Mouse (Mus musculus): Measurements from ENCODE around the gene Rftn1.

Gene Rftn1

GRCm38 (mm10) chr17:50068681-50069138 is 121.8 kb downstream of the Rftn1 start:
- DNase-seq (ENCODE audit: extremely low read depth, low read depth, low spot score) = no peak

GRCm38 (mm10) chr17:50067774-50068680 is 122.4 kb downstream of the Rftn1 start:
- no peak for DNase-seq (ENCODE audit: extremely low read depth, low read depth, low spot score)

- DNase-seq (ENCODE audit: extremely low read depth, low read depth, low spot score) = no peak
Observed at GRCm38 (mm10) chr17:50066822-50067713, 123.4 kb downstream of the Rftn1 start.

GRCm38 (mm10) chr17:50063832-50064627 is 126.4 kb downstream of the Rftn1 start:
- no peak for DNase-seq (ENCODE audit: extremely low read depth, low read depth, low spot score)

GRCm38 (mm10) chr17:50062649-50063048 is 127.8 kb downstream of the Rftn1 start:
- DNase-seq (ENCODE audit: extremely low read depth, low read depth, low spot score) = no peak

- no peak for DNase-seq (ENCODE audit: extremely low read depth, low read depth, low spot score)
Observed at GRCm38 (mm10) chr17:50061446-50061845, 129.0 kb downstream of the Rftn1 start.

GRCm38 (mm10) chr17:50060220-50060619 is 130.3 kb downstream of the Rftn1 start:
- DNase-seq (ENCODE audit: extremely low read depth, low read depth, low spot score) = no peak

GRCm38 (mm10) chr17:50059417-50059816 is 131.1 kb downstream of the Rftn1 start:
- no peak for DNase-seq (ENCODE audit: extremely low read depth, low read depth, low spot score)

GRCm38 (mm10) chr17:50055154-50055756 is 135.2 kb downstream of the Rftn1 start:
- no peak for DNase-seq (ENCODE audit: extremely low read depth, low read depth, low spot score)

- DNase-seq (ENCODE audit: extremely low read depth, low read depth, low spot score) = no peak
Observed at GRCm38 (mm10) chr17:50054586-50054985, 135.9 kb downstream of the Rftn1 start.

- no peak for DNase-seq (ENCODE audit: extremely low read depth, low read depth, low spot score)
Observed at GRCm38 (mm10) chr17:50053961-50054360, 136.5 kb downstream of the Rftn1 start.

- no peak for DNase-seq (ENCODE audit: extremely low read depth, low read depth, low spot score)
Observed at GRCm38 (mm10) chr17:50052741-50053468, 137.6 kb downstream of the Rftn1 start.

GRCm38 (mm10) chr17:50050456-50050855 is 140.0 kb downstream of the Rftn1 start:
- DNase-seq (ENCODE audit: extremely low read depth, low read depth, low spot score) = no peak

- no peak for DNase-seq (ENCODE audit: extremely low read depth, low read depth, low spot score)
Observed at GRCm38 (mm10) chr17:50048209-50048608, 142.3 kb downstream of the Rftn1 start.

- DNase-seq (ENCODE audit: extremely low read depth, low read depth, low spot score) = no peak
Observed at GRCm38 (mm10) chr17:50047182-50047581, 143.3 kb downstream of the Rftn1 start.

- no peak for DNase-seq (ENCODE audit: extremely low read depth, low read depth, low spot score)
Observed at GRCm38 (mm10) chr17:50040727-50041410, 149.6 kb downstream of the Rftn1 start.

GRCm38 (mm10) chr17:50037882-50038665 is 152.4 kb downstream of the Rftn1 start:
- DNase-seq (ENCODE audit: extremely low read depth, low read depth, low spot score) = no peak

GRCm38 (mm10) chr17:50037416-50037815 is 153.1 kb downstream of the Rftn1 start:
- no peak for DNase-seq (ENCODE audit: extremely low read depth, low read depth, low spot score)
